Mouse (Mus musculus): ENCODE measurements around the gene Slc46a3.

DNA sequence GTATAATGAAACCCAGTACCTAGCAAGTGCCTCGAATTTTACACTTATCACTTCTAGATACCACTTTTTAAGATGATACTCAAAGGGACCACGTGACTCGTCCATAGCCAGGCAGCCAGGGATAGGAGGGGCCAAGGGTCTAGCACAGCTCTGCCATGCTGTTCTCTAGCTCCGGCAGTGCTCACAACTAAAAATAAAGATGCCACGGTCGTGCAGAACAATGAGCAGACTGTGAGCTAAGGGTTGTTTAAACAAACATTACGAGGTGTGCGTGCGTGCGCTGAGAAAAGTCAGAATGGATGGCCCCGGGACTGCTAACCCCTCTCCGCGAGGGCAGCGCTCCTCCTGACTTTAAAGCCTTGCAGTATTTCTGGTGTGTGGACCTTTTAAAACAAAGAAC lies 61.8 kb downstream of the Slc46a3 start:
- TF ChIP-seq CTCF (IDR thresholded peaks at IDR 0.05; ENCODE audit: borderline replicate concordance, insufficient read depth, low read length): no peak
- no peak for TF ChIP-seq POLR2A (IDR thresholded peaks at IDR 0.05; ENCODE audit: low read depth, low read length)

Data from embryonic fibroblast, embryonic 13.5 days (primary cell).